Mouse (Mus musculus): ENCODE measurements at regions not wholly inside any gene's neighbourhood (a gene's known extent, or its start where the extent isn't known, plus 50 kb on each side); places are given as distances from the start of the nearest gene placed in this dataset.
"Not testable (repeated sequence)": the region's sequence is repeated elsewhere in the genome, so short reads cannot be mapped to it uniquely, and the experiment has no call there.

DNA sequence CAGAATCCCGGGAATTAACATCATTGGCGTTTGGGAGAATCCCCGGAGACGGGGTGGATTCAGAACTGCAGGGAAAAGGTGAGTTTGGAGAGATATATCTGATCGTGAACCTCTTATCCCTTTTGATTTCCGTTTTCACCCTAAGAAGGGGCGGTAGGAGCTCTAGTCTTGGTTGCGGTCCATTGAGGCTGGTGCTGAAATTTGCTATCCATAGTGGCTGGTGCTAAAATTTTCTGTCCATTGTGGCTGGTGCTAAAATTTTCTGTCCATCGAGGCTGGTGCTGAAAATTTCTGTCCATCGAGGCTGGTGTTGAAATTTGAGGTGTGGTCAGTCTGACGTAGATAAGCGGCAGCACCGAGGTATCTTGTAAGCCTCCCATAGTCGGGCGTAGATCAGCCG is 834.1 kb upstream of the Snrpn start:
- in situ Hi-C loops (cut with MboI, MseI) = not testable (repeated sequence)

DNA sequence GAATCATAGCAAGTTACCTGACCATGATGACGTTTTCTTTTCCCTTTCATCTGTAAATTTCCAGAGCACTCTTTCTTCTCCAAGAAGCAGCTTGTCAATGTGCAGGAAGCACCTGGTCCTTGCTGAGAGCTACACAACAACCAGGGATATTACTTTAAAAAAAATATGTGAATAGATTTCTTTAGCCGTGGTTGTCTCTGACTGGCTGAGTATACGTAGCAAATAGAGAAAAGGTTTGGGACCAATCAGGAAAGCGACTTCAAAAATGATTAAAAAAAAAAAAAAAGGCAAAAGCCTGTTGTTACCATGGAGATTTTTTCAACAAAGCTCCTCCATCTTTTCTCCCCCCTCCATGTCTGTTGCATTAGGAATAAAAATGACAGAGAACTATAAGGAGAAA is 821.2 kb upstream of the Snrpn start:
- in situ Hi-C loops (cut with MboI, MseI) = no loop called here

DNA sequence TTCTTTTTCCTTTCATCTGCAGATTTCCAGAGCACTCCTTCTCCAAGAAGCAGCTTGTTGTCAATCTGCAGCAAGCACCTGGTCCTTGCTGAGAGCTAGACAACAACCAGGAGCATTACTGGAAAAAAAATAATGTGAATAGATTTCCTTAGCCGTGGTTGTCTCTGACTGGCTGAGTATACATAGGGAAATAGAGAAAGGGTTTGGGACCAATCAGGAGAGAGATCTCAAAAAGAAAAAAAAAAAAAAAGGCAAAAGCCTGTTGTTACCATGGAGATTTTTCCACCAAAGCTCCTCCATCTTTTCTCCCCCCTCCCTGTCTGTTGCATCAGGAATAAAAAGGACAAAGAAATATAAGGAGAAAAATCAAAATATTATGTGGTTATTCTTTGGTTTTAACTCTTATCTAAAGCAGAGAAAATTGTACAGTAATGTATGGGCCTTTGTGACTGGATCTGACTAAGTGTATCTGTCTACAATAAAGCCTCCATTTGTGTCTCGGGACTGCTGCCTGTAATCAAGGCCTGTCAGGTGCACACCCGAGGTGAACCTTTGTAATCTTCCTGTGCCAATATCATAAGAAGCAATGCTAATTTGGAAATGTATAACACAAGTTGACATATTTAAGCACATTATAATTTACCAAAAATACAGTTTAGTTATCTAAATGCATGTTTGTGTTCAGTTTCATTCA is 799.9 kb upstream of the Snrpn start:
- in situ Hi-C loops (cut with MboI, MseI) = loop anchor here in 1 of 2 experiments (10.0 kb wide), 1 partner anchor 435 kb away; no protein-coding TSS in a partner anchor
